Mouse (Mus musculus) forebrain, embryonic 16.5 days (tissue): Measurements from ENCODE around the gene Hoxd12. TPM values are rescaled to one million over a fixed set of nuclear protein-coding genes. Genes with fewer than 3 reads are reported as not detected.

Source experiments
- ATAC-seq: fragments of 200-750 bp; cut with Nextera tagmentation; 2 replicates; pipeline ENCODE4 v1.8.0; 2017; ENCODE audit warnings: mild to moderate bottlenecking, moderate library complexity
- H3K27ac ChIP-seq: fragments of 300-500 bp; sonication (generic); 2 replicates; pipeline ENCODE4 v1.5.1; 2014; ENCODE audit warnings: low read length, control low read depth
- H3K27me3 ChIP-seq: fragments of 300-500 bp; sonication (generic); replicated peaks from 2 replicates; pipeline ENCODE4 v1.6.1; 2014; ENCODE audit warnings: low read length; ENCODE audit not compliant: control insufficient read depth, insufficient read depth
- H3K36me3 ChIP-seq: fragments of 300-500 bp; sonication (generic); 2 replicates; pipeline ENCODE4 v1.6.1; 2014; ENCODE audit not compliant: control insufficient read depth, insufficient read depth
- H3K4me1 ChIP-seq: fragments of 300-500 bp; sonication (generic); replicated peaks from 2 replicates; pipeline ENCODE4 v1.6.1; 2014; ENCODE audit warnings: low read length; ENCODE audit not compliant: control insufficient read depth, insufficient read depth
- H3K4me2 ChIP-seq: fragments of 300-500 bp; sonication (generic); 2 replicates; pipeline ENCODE4 v1.6.1; 2014; ENCODE audit warnings: mild to moderate bottlenecking, low read length, control low read depth
- H3K4me3 ChIP-seq: fragments of 300-500 bp; sonication (generic); replicated peaks from 2 replicates; pipeline ENCODE4 v1.5.1; 2014; ENCODE audit warnings: mild to moderate bottlenecking, low read length, control low read depth
- H3K9ac ChIP-seq: fragments of 300-500 bp; sonication (generic); replicated peaks from 2 replicates; pipeline ENCODE4 v1.6.1; 2014; ENCODE audit warnings: low read depth, low read length, control low read depth
- H3K9me3 ChIP-seq: fragments of 300-500 bp; sonication (generic); 2 replicates; pipeline ENCODE4 v1.6.1; 2016; ENCODE audit warnings: low read length; ENCODE audit not compliant: control insufficient read depth
- WGBS: fragments of 180-500 bp; shearing (Covaris S2); extraction: QIAGEN DNeasy Blood & Tissue Kit; methylation state at CpG from one replicate; pipeline ENCODE4 v1.1.7; 2014; 5-methylcytosine and 5-hydroxymethylcytosine counted together
- polyA plus RNA-seq: library from polyadenylated mRNA; unstranded; fragments of >200 nt; fragmentation: Nextera tagmentation; extraction: Ambion mirVana; gene quantifications from 2 replicates; pipeline ENCODE4 v1.2.1, GENCODE M21; 2015

Hoxd12 gene
- polyA plus RNA-seq, 1 experiment from 2014 or later, result not detected

GRCm38 (mm10) chr2:74679596-74679971 is 4.8 kb downstream of the Hoxd12 start:
- WGBS, result under 1% methylated on average over 26 of the region's 26 CpGs
- Histone ChIP-seq H3K4me1 (peaks cover 19% of the 10 kb centered on the region), H3K36me3 (no peaks in the 10 kb centered on the region), H3K4me2 (no peak overlapping the region), H3K9ac (no peak overlapping the region), H3K4me3 (no peak overlapping the region), H3K9me3 (no peaks in the 10 kb centered on the region), H3K27me3 (peaks cover 97% of the 10 kb centered on the region), H3K27ac (no peak overlapping the region)
- ATAC-seq, result no peak

GRCm38 (mm10) chr2:74679980-74680379 is 5.2 kb downstream of the Hoxd12 start:
- no peak overlapping the region for H3K4me2 ChIP-seq
- under 1% methylated on average over 23 of the region's 23 CpGs for WGBS
- H3K9me3 ChIP-seq, result no peaks in the 10 kb centered on the region
- no peak overlapping the region for H3K4me3 ChIP-seq
- no peak overlapping the region for H3K27ac ChIP-seq
- no peak for ATAC-seq
- H3K9ac ChIP-seq, result no peak overlapping the region
- no peaks in the 10 kb centered on the region for H3K36me3 ChIP-seq
- peaks cover 96% of the 10 kb centered on the region for H3K27me3 ChIP-seq
- peaks cover 19% of the 10 kb centered on the region for H3K4me1 ChIP-seq

- no peak for ATAC-seq
- no peak overlapping the region for H3K27ac ChIP-seq
- H3K4me3 ChIP-seq, result no peak overlapping the region
- H3K4me1 ChIP-seq, result peaks cover 19% of the 10 kb centered on the region
- H3K9ac ChIP-seq, result no peak overlapping the region
- H3K9me3 ChIP-seq, result no peaks in the 10 kb centered on the region
- WGBS, result 1% methylated on average over 21 of the region's 21 CpGs
- H3K4me2 ChIP-seq, result no peak overlapping the region
- peaks cover 95% of the 10 kb centered on the region for H3K27me3 ChIP-seq
- H3K36me3 ChIP-seq, result no peaks in the 10 kb centered on the region
These were observed 6.0 kb downstream of the Hoxd12 start for GRCm38 (mm10) chr2:74680561-74681398.

DNA sequence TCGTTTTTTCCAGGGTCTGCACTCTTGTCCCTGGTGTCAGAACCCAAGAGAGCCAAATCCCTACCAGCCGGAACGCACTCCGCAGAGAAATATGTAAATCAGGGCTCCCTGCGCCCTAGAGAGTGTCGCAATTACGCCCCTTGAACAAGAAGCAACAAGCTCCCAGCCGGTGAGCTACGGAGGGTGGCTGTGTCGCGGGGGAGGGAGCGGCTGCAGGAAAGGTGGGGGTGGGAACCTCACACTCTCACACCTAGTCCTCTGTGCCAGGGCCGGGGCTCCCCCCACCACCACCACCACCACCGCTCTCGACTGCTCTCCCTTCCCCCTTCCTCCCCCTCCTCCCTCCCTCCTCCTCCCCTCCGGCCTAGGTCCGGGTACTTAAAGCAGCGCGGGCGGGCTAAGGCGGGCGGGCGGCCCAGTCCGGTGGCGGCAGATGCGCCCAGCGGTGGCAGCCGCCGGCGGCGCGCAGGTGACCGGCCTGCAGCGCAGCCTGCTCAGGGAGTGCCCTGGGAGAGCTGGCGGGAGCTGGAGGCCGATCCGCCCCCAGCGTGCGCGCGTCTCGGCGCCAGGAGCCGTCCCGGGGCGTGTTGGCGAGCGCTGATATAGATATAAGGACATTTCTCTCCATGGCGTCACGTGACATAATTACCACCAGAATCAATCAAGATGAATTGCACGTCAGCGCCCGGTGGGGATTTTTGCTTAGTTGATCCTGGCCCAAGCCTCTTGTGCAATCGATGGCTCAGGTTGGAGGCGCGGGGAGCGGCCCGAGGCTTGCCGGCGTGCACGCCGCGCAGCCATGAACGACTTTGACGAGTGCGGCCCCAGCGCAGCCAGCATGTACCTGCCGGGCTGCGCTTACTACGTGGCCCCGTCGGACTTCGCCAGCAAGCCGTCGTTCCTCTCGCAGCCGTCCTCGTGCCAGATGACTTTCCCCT is 7.0 kb downstream of the Hoxd12 start:
- Histone ChIP-seq H3K4me3 (peak overlapping the region; percentile 6; the same call in 1 of the 2 replicates), H3K4me1 (peaks cover 19% of the 10 kb centered on the region), H3K36me3 (no peaks in the 10 kb centered on the region), H3K9ac (no peak overlapping the region), H3K4me2 (no peak overlapping the region), H3K9me3 (no peaks in the 10 kb centered on the region), H3K27ac (no peak overlapping the region), H3K27me3 (peaks cover 91% of the 10 kb centered on the region)
- no peak for ATAC-seq
- under 1% methylated on average over 67 of the region's 78 CpGs for WGBS

GRCm38 (mm10) chr2:74682796-74683195 is 8.0 kb downstream of the Hoxd12 start:
- Histone ChIP-seq H3K9ac (no peak overlapping the region), H3K4me1 (peaks cover 19% of the 10 kb centered on the region), H3K4me2 (no peak overlapping the region; the same call in 1 of the 2 replicates), H3K4me3 (no peak overlapping the region), H3K9me3 (no peaks in the 10 kb centered on the region), H3K36me3 (no peaks in the 10 kb centered on the region), H3K27me3 (peaks cover 91% of the 10 kb centered on the region), H3K27ac (no peak overlapping the region)
- ATAC-seq, result no peak
- 1% methylated on average over 25 of the region's 51 CpGs for WGBS

DNA sequence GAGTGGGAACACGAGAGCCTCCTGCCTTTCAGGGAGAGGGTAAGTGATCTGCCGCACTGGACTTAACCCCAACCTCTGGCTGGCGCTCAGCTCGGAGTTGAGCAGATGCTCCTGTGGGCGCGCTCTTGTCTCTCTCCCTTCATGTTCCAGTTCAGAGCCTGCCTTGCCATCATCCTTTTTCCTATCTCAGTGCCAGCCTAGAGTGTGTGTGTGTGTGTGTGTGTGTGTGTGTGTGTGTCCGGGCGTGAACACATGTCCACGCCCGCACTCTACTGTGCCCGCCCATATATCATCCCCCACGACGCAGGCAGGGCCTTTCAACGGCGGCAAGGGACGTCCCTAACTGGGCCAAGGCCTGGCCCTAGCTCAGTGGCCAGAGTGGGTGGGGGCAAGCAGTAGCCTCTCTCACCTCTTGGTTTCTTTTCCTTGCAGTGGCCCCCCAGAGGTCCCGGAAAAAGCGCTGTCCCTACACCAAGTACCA is 8.7 kb downstream of the Hoxd12 start:
- Histone ChIP-seq H3K9ac (no peak overlapping the region), H3K27me3 (peaks cover 90% of the 10 kb centered on the region), H3K36me3 (no peaks in the 10 kb centered on the region), H3K4me1 (peaks cover 19% of the 10 kb centered on the region), H3K4me2 (no peak overlapping the region), H3K27ac (no peak overlapping the region), H3K9me3 (no peaks in the 10 kb centered on the region), H3K4me3 (no peak overlapping the region)
- no peak for ATAC-seq
- under 1% methylated on average over 18 of the region's 18 CpGs for WGBS

DNA sequence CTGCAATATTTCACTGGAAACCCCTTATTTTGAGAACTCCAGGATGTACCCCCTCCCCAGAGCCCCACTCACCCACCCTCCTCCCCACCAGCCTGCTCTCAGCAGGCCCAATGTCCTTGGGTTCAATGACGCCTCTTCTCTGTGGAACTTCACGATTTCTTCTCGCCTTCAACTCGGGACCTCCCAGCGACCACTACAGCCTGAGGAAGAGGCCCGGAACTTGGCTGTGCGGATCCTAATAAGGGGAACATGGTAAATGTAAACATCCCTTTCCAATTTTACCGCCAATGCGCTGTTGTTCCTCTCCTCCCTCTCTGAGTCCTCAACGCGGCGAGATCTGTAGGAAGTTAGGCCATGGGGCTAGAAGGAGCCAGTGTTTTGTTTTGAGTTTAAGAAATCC is 9.3 kb downstream of the Hoxd12 start:
- Histone ChIP-seq H3K9me3 (no peaks in the 10 kb centered on the region), H3K4me1 (peaks cover 19% of the 10 kb centered on the region), H3K9ac (no peak overlapping the region), H3K4me2 (no peak overlapping the region), H3K27me3 (peaks cover 88% of the 10 kb centered on the region), H3K27ac (no peak overlapping the region), H3K36me3 (no peaks in the 10 kb centered on the region), H3K4me3 (no peak overlapping the region)
- 3% methylated on average over 12 of the region's 12 CpGs for WGBS
- no peak for ATAC-seq

DNA sequence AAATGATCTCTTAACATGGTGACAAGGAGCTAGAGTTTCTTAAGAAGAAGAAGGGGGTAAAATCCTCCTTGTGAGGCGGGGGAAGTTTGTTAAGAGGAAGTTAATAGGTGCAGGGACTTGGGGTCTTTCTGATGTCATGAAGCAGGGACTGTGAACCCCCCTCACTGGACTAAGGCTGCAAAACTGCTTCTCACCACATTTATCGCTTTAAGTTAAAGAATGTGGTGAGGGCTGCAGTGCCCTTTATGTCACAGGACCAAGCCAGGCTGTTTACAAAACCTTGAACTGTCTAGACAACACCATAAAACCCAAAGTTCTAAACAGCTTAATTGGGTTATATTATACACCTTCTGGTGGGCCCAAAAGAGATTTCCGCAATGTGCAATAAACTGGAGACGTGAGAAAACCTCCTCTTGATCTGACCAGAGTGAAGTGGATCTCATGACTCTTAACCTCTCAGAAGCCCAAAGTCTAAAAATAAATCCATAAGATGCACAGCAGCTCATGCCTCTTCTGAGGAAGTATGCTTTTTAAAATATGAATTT is 10.3 kb downstream of the Hoxd12 start:
- no peak for ATAC-seq
- Histone ChIP-seq H3K27me3 (peaks cover 86% of the 10 kb centered on the region), H3K4me1 (peaks cover 15% of the 10 kb centered on the region), H3K4me3 (no peak overlapping the region), H3K9ac (no peak overlapping the region), H3K27ac (no peak overlapping the region), H3K36me3 (no peaks in the 10 kb centered on the region), H3K4me2 (no peak overlapping the region), H3K9me3 (no peaks in the 10 kb centered on the region)
- 7% methylated on average over 4 of the region's 4 CpGs for WGBS
